Mouse (Mus musculus) adrenal gland, postnatal 0 days (tissue): Measurements from ENCODE around the gene D930048N14Rik. TPM values are rescaled to one million over a fixed set of nuclear protein-coding genes. Genes with fewer than 3 reads are reported as not detected.

Source experiments
- polyA plus RNA-seq: library from polyadenylated mRNA; unstranded; fragments of >200 nt; fragmentation: Nextera tagmentation; extraction: Ambion mirVana; gene quantifications from 2 replicates; pipeline ENCODE4 v1.2.1, GENCODE M21; 2015

D930048N14Rik gene
- 0.30 and 1.4 TPM in 2 replicates for polyA plus RNA-seq

DNA sequence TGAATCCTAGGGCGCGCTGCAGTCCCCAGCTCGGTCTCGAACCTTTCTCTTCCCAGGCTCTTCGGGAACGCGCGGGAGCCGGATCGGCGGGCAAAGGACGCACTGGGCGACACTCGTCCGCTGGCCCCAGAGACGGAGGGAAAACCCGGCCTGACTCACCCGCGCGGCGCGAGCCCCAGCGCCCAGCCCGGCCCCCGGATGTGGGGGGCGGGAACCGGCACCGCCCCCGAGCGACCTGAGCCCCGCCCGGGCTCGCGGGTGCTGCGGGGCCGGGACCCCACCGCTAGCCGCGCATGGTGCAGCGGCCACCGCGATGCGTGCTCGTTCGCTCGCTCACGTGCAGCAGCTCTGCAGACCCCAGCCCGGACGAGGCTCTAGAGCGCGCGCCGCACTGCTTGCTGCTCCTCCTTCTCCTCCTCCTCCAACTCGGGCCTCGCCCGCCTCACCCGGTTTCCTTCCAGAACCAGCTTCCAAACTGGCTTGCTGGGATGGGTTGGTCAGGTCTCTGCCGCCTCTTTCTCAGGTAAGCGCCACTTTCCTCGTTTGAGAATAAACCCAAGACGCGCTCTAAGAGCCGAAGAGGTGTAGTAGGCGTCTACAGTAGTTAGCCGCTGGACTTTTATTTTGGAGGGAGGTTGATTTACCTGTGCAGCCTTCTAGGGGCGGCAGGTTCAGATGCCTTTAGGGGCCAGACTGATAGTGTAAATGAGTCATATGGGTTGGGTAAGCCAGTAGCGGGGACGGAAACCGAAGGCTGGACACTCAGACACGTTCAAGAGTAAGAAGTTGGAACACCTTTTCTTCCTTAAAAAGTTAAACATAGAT is at the start of gene D930048N14Rik, which contains the start of gene N4bp3:
Gene D930048N14Rik, plus strand, starts transcription at position 264 of the 825 bp plus-strand sequence.
Gene N4bp3, minus strand, starts transcription at position 152 of the 825 bp plus-strand sequence.

DNA sequence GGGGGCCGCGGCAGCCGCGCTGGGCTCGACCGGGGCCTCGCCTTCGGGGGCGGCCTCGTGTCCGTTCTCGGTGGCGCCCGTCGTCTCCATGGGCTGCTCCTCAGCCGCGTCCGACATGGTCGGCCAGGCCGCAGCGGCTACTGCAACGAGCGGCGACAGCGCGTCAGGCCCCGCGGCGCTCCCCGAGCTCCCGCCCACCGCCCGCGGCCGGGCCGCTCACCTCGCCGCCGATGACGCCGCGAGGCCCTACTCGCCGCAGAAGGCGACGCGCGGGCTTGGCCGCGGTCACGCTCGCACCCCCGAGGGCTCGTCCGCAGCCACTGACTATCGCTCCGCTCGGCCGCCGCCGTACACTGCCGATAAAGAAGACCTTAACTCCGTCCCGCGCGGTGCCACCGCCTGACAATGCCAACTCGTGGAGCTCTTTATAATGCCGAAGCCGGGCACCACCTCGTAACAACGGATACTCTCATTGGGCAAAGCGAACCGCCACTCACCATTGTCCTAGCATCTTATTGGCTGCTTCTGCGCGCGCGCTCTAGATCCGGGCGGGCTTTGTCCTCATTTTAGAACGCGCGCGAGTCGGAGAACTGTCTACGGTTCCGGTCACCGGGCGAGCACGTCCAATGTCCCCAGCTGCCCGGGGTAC is 44.2 kb upstream of the D930048N14Rik start, which contains the start of gene Hnrnpab:
Gene Hnrnpab, minus strand, starts transcription at position 401 of the 649 bp plus-strand sequence.

DNA sequence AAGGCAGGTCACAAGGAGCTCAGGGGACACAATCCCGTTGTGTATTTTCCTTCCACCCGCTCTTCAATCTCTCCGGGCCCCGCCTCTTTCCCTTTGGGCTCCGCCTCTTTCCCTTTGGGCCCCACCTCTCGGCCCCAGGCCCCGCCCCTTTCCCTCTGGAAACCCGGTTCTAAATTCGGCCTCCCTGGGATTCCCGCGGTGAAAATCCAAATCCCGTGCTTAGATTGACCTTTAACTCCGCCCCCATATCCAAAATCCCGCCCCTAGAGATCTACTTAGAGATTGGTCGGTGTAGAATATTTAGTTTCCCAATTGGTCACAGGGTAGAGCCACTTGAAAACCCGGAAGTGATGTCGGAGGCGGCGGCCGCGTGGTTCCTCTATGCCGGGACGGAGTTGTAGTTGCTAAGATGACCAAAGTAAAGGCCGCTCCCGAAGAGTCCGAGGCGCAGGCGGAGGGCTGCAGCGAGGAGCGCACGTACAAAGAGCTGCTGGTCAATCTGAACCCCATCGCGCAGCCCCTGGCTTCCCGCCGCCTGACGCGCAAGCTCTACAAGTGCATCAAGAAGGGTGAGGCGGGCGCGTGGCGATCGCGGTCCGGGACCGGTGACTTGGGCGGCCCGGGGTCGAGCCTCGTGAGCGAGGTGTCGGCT is 31.2 kb upstream of the D930048N14Rik start, which contains the start of gene Nhp2:
Gene Nhp2, plus strand, starts transcription at position 327 of the 652 bp plus-strand sequence.

DNA sequence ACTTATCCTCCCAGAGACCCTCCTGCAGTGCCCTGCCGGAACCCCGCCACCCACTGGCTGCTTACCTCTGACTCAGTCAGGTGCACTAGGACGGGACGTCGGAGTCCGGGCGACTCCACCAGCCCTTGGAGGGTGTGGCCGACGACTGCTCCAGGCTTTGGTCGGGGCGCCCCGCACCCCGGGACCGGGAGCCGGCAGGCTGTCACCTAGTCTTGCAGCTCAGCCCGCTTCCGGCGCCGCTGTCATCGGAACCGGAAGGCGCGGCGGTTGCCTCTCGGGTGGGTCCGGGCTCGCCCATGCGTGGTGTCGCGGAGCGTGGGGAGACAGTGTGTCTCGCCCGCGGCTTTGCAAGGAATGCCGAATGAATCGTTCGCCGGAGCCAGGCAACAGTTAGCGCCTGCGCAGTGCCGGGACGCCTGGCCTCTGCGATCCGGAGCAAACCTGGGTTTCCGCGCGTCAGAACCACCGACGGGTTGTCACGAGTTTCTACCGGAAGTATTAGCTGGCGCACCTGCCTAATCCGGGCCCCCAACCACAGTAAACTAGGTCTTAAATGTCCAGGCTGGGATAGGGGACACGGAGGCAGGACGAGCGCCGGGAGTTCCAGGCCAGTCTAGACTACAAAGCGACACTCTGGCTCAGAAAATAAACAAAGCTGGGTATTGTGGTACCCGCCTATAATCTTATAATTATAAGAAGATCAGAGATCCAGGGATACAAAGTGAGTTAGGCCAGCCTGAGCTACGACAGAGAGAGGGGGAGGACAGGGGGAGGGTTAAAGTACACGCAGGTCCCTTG is 15.0 kb upstream of the D930048N14Rik start, which contains the start of gene Rmnd5b:
Gene Rmnd5b, minus strand, starts transcription at position 372 of the 798 bp plus-strand sequence.

DNA sequence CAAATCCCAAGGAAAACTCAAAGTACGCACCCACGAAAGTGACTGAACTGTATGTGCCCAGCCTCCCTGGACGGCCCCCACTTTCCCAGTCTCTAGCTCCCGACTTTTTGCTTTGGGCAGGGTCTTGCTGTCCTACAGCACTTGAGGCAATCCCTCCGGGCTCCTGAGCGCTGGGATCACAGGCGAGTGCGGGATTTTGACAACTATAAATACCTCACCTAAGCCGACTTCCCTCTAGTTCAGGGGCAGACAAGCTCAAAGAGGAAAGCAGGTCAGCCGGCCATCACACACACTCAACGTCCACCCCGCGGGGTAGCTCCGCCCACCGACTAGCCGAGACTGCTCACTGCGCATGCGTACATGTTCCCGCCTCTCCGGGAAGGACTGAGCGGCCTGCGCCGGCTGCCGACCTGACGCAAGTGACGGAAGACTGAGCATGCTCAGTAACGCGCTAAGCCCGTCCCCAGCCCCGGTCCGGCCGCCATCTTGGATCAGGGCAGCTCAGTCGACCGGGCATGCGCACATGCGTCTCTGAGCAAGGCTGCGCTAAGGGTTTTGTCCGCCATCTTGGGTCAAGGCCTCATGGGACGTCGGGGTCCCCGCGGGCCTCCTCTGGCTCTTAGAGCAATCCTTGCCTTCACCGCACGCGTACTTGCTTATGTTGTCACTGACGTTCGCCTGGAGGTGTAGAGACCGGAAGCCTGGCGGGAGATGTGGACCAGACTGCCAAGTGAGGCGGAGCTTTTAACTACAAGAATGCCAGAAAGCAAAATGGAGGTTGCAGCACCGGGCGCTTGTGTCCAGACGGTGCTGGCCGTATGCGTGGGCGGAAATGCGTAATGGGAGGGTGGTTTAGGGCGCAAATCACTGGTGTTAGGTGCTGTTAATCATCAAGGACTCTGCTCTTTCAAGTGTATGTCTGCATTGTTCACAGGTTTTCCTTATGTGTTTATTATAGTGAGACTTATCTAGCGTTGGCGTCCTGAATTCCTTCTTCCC is 37.9 kb downstream of the D930048N14Rik start, which contains the start of gene 0610009B22Rik:
Gene 0610009B22Rik, minus strand, starts transcription at position 545 of the 999 bp plus-strand sequence.

Other genes starting within 250 kb of the D930048N14Rik start
- 15.0 and 35.8 TPM in 2 replicates for gene Phykpl, start 66.2 kb upstream of the D930048N14Rik start, polyA plus RNA-seq
- 205 and 244 TPM in 2 replicates for gene Hnrnpab, start 44.1 kb upstream of the D930048N14Rik start, polyA plus RNA-seq
- gene Nhp2, start 31.2 kb upstream of the D930048N14Rik start, polyA plus RNA-seq, result 123 and 131 TPM in 2 replicates
- gene Rmnd5b, start 15.1 kb upstream of the D930048N14Rik start, polyA plus RNA-seq, result 34.9 and 54.4 TPM in 2 replicates
- gene N4bp3, start 112 bp upstream of the D930048N14Rik start, polyA plus RNA-seq, result 11.8 and 15.6 TPM in 2 replicates
- 251 and 321 TPM in 2 replicates for gene 0610009B22Rik, start 37.9 kb downstream of the D930048N14Rik start, polyA plus RNA-seq
- 8.0 and 9.8 TPM in 2 replicates for gene Sec24a, start 112.7 kb downstream of the D930048N14Rik start, polyA plus RNA-seq
- 237 and 261 TPM in 2 replicates for gene Sar1b, start 112.7 kb downstream of the D930048N14Rik start, polyA plus RNA-seq
- 1.7 and 2.0 TPM in 2 replicates for gene Jade2, start 206.7 kb downstream of the D930048N14Rik start, polyA plus RNA-seq